Mouse (Mus musculus) embryonic facial prominence, embryonic 11.5 days (tissue): ENCODE data around the gene Syn3. TPM values are rescaled to one million over a fixed set of nuclear protein-coding genes. Genes with fewer than 3 reads are reported as not detected.

Source experiments
- ATAC-seq: fragments of 200-750 bp; cut with Nextera tagmentation; replicated peaks from 2 replicates; pipeline ENCODE4 v1.8.0; 2017; ENCODE audit warnings: low read depth; ENCODE audit not compliant: insufficient number of reproducible peaks, low FRiP score, low TSS enrichment
- DNase-seq: peaks from one replicate; pipeline ENCODE4 v3.0.0-alpha.2; 2015; ENCODE audit warnings: low spot score
- H3K27ac ChIP-seq: fragments of 300-500 bp; sonication (generic); replicated peaks from 2 replicates; pipeline ENCODE4 v1.5.1; 2014; ENCODE audit warnings: mild to moderate bottlenecking, low read depth, low read length, control low read depth
- H3K27me3 ChIP-seq: fragments of 300-500 bp; sonication (generic); 2 replicates; pipeline ENCODE4 v1.6.1; 2014; ENCODE audit warnings: mild to moderate bottlenecking, low read length, moderate library complexity, mixed read lengths; ENCODE audit not compliant: control insufficient read depth, insufficient read depth
- H3K36me3 ChIP-seq: fragments of 300-500 bp; sonication (generic); replicated peaks from 2 replicates; pipeline ENCODE4 v1.6.1; 2014; ENCODE audit warnings: low read depth, mild to moderate bottlenecking, low read length, moderate library complexity, mixed read lengths; ENCODE audit not compliant: control insufficient read depth, insufficient read depth
- H3K4me1 ChIP-seq: fragments of 300-500 bp; sonication (generic); 2 replicates; pipeline ENCODE4 v1.6.1; 2014; ENCODE audit warnings: low read length, mixed read lengths; ENCODE audit not compliant: control insufficient read depth, insufficient read depth
- H3K4me2 ChIP-seq: fragments of 300-500 bp; sonication (generic); 2 replicates; pipeline ENCODE4 v1.6.1; 2014; ENCODE audit warnings: low read depth, mild to moderate bottlenecking, control low read depth, low read length, moderate library complexity
- H3K4me3 ChIP-seq: fragments of 300-500 bp; sonication (generic); 2 replicates; pipeline ENCODE4 v1.5.1; 2014; ENCODE audit warnings: low read depth, low read length, control low read depth
- H3K9ac ChIP-seq: fragments of 300-500 bp; sonication (generic); replicated peaks from 2 replicates; pipeline ENCODE4 v1.6.1; 2014; ENCODE audit warnings: mild to moderate bottlenecking, control low read depth, low read length
- H3K9me3 ChIP-seq: fragments of 300-500 bp; sonication (generic); replicated peaks from 2 replicates; pipeline ENCODE4 v1.6.1; 2016; ENCODE audit warnings: mild to moderate bottlenecking, low read length, inconsistent platforms, mixed read lengths; ENCODE audit not compliant: control insufficient read depth
- WGBS: fragments of 180-500 bp; shearing (Covaris S2); extraction: QIAGEN DNeasy Blood & Tissue Kit; methylation state at CpG from one replicate; pipeline ENCODE4 v1.1.7; 2014; 5-methylcytosine and 5-hydroxymethylcytosine counted together
- polyA plus RNA-seq: library from polyadenylated mRNA; unstranded; fragments of >200 nt; fragmentation: Nextera tagmentation; extraction: Ambion mirVana; gene quantifications from 2 replicates; pipeline ENCODE4 v1.2.1, GENCODE M21; 2014

The Syn3 gene
- polyA plus RNA-seq, 1 experiment from 2014 or later: 3.1 TPM

DNA sequence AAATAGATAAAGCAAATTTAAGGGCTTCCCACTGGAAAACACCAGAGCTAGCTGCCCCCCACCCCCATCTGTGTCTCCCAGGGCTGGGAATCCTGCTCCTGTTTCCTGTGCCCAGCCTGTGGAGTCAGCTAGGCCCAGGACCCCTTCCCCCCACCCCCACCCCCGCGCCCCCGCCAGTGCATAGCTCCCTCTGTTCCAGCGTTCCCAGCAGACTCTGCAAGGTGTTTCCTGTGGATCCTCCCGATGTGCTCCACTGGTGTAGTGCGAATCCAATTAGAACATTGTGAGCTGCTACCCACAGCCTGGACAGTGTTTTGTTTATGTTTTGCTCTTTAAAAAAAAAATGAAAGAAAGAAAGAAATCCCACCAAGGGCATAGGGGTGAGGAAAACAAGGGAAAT lies 173.4 kb downstream of the Syn3 start:
- no peak for DNase-seq
- H3K27ac ChIP-seq: no peak overlapping the region
- no peak overlapping the region for H3K4me2 ChIP-seq
- whole genome bisulfite sequencing: 28% methylated on average over 6 of the region's 6 CpGs
- no peaks in the 10 kb centered on the region for H3K4me1 ChIP-seq
- H3K27me3 ChIP-seq: no peaks in the 10 kb centered on the region
- H3K36me3 ChIP-seq: no peaks in the 10 kb centered on the region
- no peaks in the 10 kb centered on the region for H3K9me3 ChIP-seq
- no peak overlapping the region for H3K9ac ChIP-seq
- no peak overlapping the region for H3K4me3 ChIP-seq
- no peak for ATAC-seq

DNA sequence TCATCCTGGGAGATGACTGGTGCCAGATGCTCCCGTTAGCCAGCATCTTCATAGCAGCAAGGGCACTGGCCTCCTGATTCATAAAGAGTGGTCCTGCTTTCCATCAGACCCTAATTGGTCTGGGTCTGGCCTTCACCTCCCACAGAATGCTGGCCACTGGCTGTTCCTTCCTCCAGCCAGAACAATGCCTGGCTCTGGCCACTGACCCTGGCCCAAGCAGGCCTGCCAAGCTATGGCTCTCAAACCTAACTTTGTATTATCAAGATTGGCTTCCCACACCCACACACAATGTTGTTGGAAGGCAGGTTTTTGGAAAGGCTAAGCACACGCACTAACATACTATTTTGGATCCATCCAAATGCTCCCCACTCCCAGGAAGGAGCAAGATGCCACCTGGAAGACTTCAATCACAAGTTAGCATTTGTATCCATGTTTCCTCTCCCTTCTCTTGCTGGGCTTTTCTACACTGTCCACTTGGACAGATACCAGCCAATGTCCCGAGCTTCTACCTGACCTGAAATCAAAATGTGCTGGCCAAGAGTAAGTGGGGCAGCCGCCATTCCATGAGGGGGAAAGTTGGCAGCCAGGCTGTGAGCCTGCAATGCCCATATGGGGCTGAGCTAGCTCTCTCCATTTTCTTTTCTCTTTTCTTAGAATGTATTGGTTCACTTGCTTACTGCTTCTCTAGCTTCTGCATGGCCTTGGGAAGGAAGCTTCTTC lies 175.3 kb downstream of the Syn3 start:
- H3K4me3 ChIP-seq: no peak overlapping the region
- H3K9me3 ChIP-seq: no peaks in the 10 kb centered on the region
- H3K27me3 ChIP-seq: no peaks in the 10 kb centered on the region
- no peaks in the 10 kb centered on the region for H3K4me1 ChIP-seq
- H3K4me2 ChIP-seq: no peak overlapping the region
- no peak for DNase-seq
- 86% methylated on average over 4 of the region's 4 CpGs for WGBS
- ATAC-seq: no peak
- no peaks in the 10 kb centered on the region for H3K36me3 ChIP-seq
- H3K9ac ChIP-seq: no peak overlapping the region
- H3K27ac ChIP-seq: no peak overlapping the region

DNA sequence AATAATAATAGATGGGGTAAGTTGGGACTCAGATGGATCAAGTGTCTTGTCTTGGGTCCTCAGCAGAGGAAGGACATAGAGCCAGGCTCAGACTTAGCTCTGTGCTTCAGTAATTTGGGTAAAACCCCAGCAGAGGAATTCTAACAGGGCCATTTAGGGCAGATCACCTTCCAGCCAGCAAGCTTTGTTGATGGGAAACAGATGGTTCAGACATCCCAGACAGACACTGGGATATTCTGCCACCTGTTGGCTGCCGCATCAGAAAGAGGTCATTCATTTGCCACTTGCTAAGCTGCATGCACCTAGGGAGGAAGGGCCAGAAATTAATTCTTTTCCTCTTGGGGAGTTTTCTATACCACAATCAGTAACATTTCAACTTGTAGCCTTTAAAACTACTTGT lies 176.7 kb downstream of the Syn3 start:
- DNase-seq (peak; percentile 51), ATAC-seq (no peak)
- no peaks in the 10 kb centered on the region for H3K36me3 ChIP-seq
- no peak overlapping the region for H3K27ac ChIP-seq
- no peak overlapping the region for H3K9ac ChIP-seq
- H3K4me2 ChIP-seq: no peak overlapping the region
- H3K4me1 ChIP-seq: no peaks in the 10 kb centered on the region
- H3K4me3 ChIP-seq: no peak overlapping the region
- H3K9me3 ChIP-seq: no peaks in the 10 kb centered on the region
- H3K27me3 ChIP-seq: no peaks in the 10 kb centered on the region
- WGBS: 18% methylated on average over 1 of the region's 1 CpGs

- H3K4me1 ChIP-seq: no peaks in the 10 kb centered on the region
- no peak overlapping the region for H3K4me2 ChIP-seq
- H3K4me3 ChIP-seq: no peak overlapping the region
- H3K27ac ChIP-seq: no peak overlapping the region
- 77% methylated on average over 8 of the region's 8 CpGs for WGBS
- no peaks in the 10 kb centered on the region for H3K36me3 ChIP-seq
- no peak for DNase-seq
- no peak overlapping the region for H3K9ac ChIP-seq
- ATAC-seq: no peak
- no peaks in the 10 kb centered on the region for H3K9me3 ChIP-seq
- H3K27me3 ChIP-seq: no peaks in the 10 kb centered on the region
Measured at GRCm38 (mm10) chr10:86321194-86321593, 177.5 kb downstream of the Syn3 start.

DNA sequence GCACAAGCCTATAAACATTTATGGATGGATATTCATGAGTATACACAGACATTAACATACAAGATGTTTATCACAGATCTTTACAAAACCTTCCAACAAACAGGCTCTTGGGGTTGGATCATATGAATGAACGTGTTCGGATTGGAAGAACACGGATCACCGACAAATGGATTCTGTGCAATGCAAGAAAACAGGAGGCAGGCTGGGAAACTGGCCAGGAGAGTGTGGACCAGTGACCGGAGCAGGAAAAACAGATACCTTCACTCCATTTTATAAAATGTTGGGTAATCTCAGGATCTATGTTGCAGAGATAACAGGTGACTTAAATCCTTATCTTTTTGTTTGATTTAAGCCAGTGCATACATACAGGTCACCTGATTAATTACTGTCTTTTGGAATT lies 178.5 kb downstream of the Syn3 start:
- DNase-seq (no peak), ATAC-seq (no peak)
- Histone ChIP-seq H3K9me3 (no peaks in the 10 kb centered on the region), H3K4me1 (no peaks in the 10 kb centered on the region), H3K4me3 (no peak overlapping the region), H3K9ac (no peak overlapping the region), H3K27ac (no peak overlapping the region), H3K27me3 (no peaks in the 10 kb centered on the region), H3K4me2 (no peak overlapping the region), H3K36me3 (no peaks in the 10 kb centered on the region)
- WGBS: 92% methylated on average over 5 of the region's 5 CpGs

DNA sequence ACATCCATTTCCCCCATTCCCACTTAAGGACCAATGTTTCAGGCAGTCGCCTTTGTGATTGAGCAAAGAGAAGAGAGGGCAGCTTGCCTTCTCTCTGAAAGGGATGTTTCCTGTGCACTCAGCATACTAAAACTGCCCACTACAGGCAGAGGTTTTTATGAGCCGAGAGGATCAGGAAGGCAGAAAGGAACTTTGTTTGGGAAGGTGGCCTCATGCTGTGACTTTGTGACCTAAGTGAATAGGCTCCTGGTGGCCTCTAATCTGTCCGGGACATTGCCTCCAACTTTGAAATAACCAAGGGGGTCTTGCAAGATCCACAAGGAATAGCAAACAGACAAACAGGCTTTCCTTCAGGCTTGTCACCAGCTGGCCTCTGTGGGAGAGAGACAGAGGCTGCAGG lies 179.2 kb downstream of the Syn3 start:
- DNase-seq: no peak
- 24% methylated on average over 3 of the region's 3 CpGs for WGBS
- no peaks in the 10 kb centered on the region for H3K4me1 ChIP-seq
- H3K4me3 ChIP-seq: no peak overlapping the region
- no peak for ATAC-seq
- H3K36me3 ChIP-seq: no peaks in the 10 kb centered on the region
- no peaks in the 10 kb centered on the region for H3K27me3 ChIP-seq
- no peak overlapping the region for H3K9ac ChIP-seq
- H3K27ac ChIP-seq: no peak overlapping the region
- no peak overlapping the region for H3K4me2 ChIP-seq
- no peaks in the 10 kb centered on the region for H3K9me3 ChIP-seq

DNA sequence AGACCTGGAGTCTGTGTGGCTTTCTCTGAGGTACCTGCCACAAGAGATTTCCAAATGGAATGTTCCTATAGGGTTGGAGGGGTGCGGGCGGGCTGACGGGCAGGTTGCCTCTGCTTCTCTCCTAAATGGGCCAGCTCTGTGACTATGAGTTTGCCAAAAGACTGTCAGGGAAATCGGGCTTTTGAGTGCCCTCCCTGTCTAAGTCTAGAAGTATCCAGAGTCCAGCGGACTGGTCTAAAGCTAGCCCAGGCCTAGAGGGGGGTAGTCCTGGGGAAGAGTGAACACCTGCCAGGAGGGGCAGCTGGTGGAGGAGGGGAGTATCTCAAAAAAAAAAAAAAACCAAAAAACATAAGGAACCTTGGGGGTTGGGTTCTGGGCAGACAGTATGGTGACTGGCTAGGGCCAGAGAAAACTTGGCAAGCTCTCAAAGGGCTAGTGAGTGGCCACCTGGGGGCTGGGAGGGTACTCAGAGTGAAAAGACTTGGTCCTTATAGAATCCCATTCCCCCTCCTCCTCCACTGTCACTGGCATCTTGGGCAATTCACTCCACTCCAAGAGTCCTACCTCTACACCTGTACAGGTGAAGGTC lies 180.1 kb downstream of the Syn3 start:
- Histone ChIP-seq H3K9ac (no peak overlapping the region), H3K27me3 (no peaks in the 10 kb centered on the region), H3K4me2 (no peak overlapping the region), H3K4me3 (no peak overlapping the region), H3K36me3 (no peaks in the 10 kb centered on the region), H3K9me3 (no peaks in the 10 kb centered on the region), H3K27ac (no peak overlapping the region), H3K4me1 (no peaks in the 10 kb centered on the region)
- WGBS: 79% methylated on average over 5 of the region's 5 CpGs
- ATAC-seq: no peak
- no peak for DNase-seq

DNA sequence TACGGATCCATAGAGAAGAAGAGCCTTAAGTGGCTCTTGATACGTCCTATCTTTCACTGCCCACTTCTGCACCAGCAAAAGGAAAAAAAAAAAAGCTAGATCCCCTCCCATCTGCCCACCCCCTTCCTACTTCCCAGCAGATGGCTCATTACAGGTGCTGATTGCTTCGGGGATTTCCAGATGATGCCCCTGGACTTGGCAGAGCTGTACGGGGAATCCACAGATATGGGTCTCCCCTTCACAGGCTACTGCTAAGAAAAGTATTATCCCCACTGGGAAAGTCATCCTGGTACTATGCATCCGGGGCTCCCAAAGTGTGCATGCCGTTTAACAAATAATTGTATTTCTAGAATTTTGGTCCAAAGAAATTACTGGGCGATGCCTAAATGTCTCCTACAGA lies 181.1 kb downstream of the Syn3 start:
- Histone ChIP-seq H3K9ac (no peak overlapping the region), H3K4me1 (no peaks in the 10 kb centered on the region), H3K27ac (no peak overlapping the region), H3K36me3 (no peaks in the 10 kb centered on the region), H3K4me3 (no peak overlapping the region), H3K4me2 (no peak overlapping the region), H3K9me3 (no peaks in the 10 kb centered on the region), H3K27me3 (no peaks in the 10 kb centered on the region)
- ATAC-seq: no peak
- whole genome bisulfite sequencing: 86% methylated on average over 7 of the region's 7 CpGs
- DNase-seq: no peak
